Comparison of ENCODE assay signal across 14 mouse cellular contexts in genomic region chr7:139508938-139509337, GRCm38 (mm10).
DNase-seq lines count a peak whose midpoint lies in the region.
"Had no signal": no experiment of that assay in that cellular context is flagged by ENCODE, and none has a peak within 500 bp of the region (broad histone marks: within the 10 kb centered on the region; RNA-seq: fewer than 3 reads in every experiment).

No protein-coding gene starts in this region.

- intact Hi-C loops in heart, postnatal 14 days (cut with DNase I), result no loop called here

- DNase-seq in adrenal gland, adult 2 months, result peak; percentile 47
- DNase-seq in adrenal gland, postnatal 4 days (ENCODE audit: low spot score in 2 of 2), result no peak
- DNase-seq in adrenal gland, postnatal 14 days, result peak; percentile 41
- DNase-seq in adrenal gland, adult 8-10 months, result no peak
- DNase-seq in adrenal gland, postnatal 36 days, result peak; percentile 42 to 52
- DNase-seq in heart, postnatal 14 days, result no peak
- DNase-seq: B cell, adult 2 months; cerebellum, adult 11 months; cerebellum, adult 18-20 months; cerebellum, adult 8-10 months; cerebellum, adult 9-11 months; cerebellum, postnatal 14 days; cerebellum, postnatal 36 days; embryo, embryonic 11 days had no signal

Comparison
In these comparisons a context has a peak if more than half of its experiments do, and no peak if none do; other contexts are left out.
1. DNase-seq: peak in adrenal gland, adult 2 months (single experiment), adrenal gland, postnatal 14 days (single experiment) and adrenal gland, postnatal 36 days (2 of 2); none in adrenal gland, postnatal 4 days (0 of 2), adrenal gland, adult 8-10 months (single experiment) and heart, postnatal 14 days (0 of 2).